Mouse (Mus musculus): ENCODE results near the gene Gm13124.
"Not testable (repeated sequence)": the region's sequence is repeated elsewhere in the genome, so short reads cannot be mapped to it uniquely, and the experiment has no call there.

Gene Gm13124

GRCm38 (mm10) chr4:144565034-144565433, at the start of gene Gm13124:
TSS of gene Gm13124 (minus strand) at chr4:144565134.
- DNase-seq (ENCODE audit: low spot score in 2 of 2) = no peak

GRCm38 (mm10) chr4:144614586-144614985, 49.7 kb upstream of the Gm13124 start:
- no peak for DNase-seq (ENCODE audit: low spot score in 2 of 2)

GRCm38 (mm10) chr4:144613407-144613806, 48.5 kb upstream of the Gm13124 start, which contains the start of gene Aadacl4:
TSS of gene Aadacl4 (plus strand) at chr4:144613707.
- no peak for DNase-seq (ENCODE audit: low spot score in 2 of 2)

- no peak for DNase-seq (ENCODE audit: low spot score in 2 of 2)
These were observed 27.9 kb upstream of the Gm13124 start for GRCm38 (mm10) chr4:144592790-144593189.

GRCm38 (mm10) chr4:144586207-144586606, 21.3 kb upstream of the Gm13124 start:
- DNase-seq (ENCODE audit: low spot score in 2 of 2) = not testable (repeated sequence)

GRCm38 (mm10) chr4:144567752-144568151, 2.8 kb upstream of the Gm13124 start:
- no peak for DNase-seq (ENCODE audit: low spot score in 2 of 2)

GRCm38 (mm10) chr4:144561205-144561604, 3.7 kb downstream of the Gm13124 start:
- no peak for DNase-seq (ENCODE audit: low spot score in 2 of 2)

GRCm38 (mm10) chr4:144559792-144560191, 5.1 kb downstream of the Gm13124 start:
- peak in 1 of 2 experiments; percentile 7 for DNase-seq (ENCODE audit: low spot score in 2 of 2)

GRCm38 (mm10) chr4:144551156-144551555, 13.8 kb downstream of the Gm13124 start:
- no peak for DNase-seq (ENCODE audit: low spot score in 2 of 2)

GRCm38 (mm10) chr4:144545339-144545738, 19.6 kb downstream of the Gm13124 start:
- not testable (repeated sequence) for DNase-seq (ENCODE audit: low spot score in 2 of 2)

GRCm38 (mm10) chr4:144544689-144545088, 20.2 kb downstream of the Gm13124 start:
- DNase-seq (ENCODE audit: low spot score in 2 of 2) = no peak

- no peak for DNase-seq (ENCODE audit: low spot score in 2 of 2)
These were observed 45.4 kb downstream of the Gm13124 start, which contains the start of gene 9430007A20Rik for GRCm38 (mm10) chr4:144519522-144519921. TSS of gene 9430007A20Rik (plus strand) at chr4:144519822.

- peak in 1 of 2 experiments; percentile 1 for DNase-seq (ENCODE audit: low spot score in 2 of 2)
These were observed 58.4 kb downstream of the Gm13124 start for GRCm38 (mm10) chr4:144506518-144506917.
